Mouse (Mus musculus): ENCODE data around the gene Mrps10. TPM values are rescaled to one million over a fixed set of nuclear protein-coding genes. Genes with fewer than 3 reads are reported as not detected.

Mrps10 gene
- polyA plus RNA-seq, 1 experiment from 2014 or later: 67.2 TPM

- Histone ChIP-seq H3K4me3 (ENCODE audit: control insufficient read depth in 1 of 2, insufficient read depth in 1 of 2, low read depth in 1 of 2, low read length in 2 of 2) (no peak overlapping the region), H3K4me1 (ENCODE audit: control insufficient read depth in 2 of 2, insufficient read depth in 2 of 2, low read length in 2 of 2) (no peaks in the 10 kb centered on the region), H3K4me2 (ENCODE audit: low read length) (no peak overlapping the region), H3K36me3 (ENCODE audit: control insufficient read depth, insufficient read depth, low read length) (peaks cover 50% of the 10 kb centered on the region), H3K9me3 (ENCODE audit: control insufficient read depth, low read length) (0 out of 2 replicates have a peak, but pooled peaks cover 4% of the 10 kb centered on the region), H3K27me3 (ENCODE audit: control insufficient read depth, insufficient read depth, low read length) (no peaks in the 10 kb centered on the region), H3K9ac (ENCODE audit: low read length) (no peak overlapping the region), H3K27ac (replicated peaks in 1 of 2; ENCODE audit: control insufficient read depth in 1 of 2, insufficient read depth in 1 of 2, low read depth in 2 of 2, low read length in 2 of 2) (no peak overlapping the region)
- 55% methylated on average over 6 of the region's 6 CpGs for WGBS
- no peak for ATAC-seq (ENCODE audit: insufficient number of reproducible peaks, insufficient read depth, low FRiP score, low read depth)
Observed at GRCm38 (mm10) chr17:47359964-47360363, 8.7 kb upstream of the Mrps10 start.

- Histone ChIP-seq H3K9me3 (ENCODE audit: control insufficient read depth, low read length) (no peaks in the 10 kb centered on the region), H3K4me1 (ENCODE audit: control insufficient read depth in 2 of 2, insufficient read depth in 2 of 2, low read length in 2 of 2) (no peaks in the 10 kb centered on the region), H3K27me3 (ENCODE audit: control insufficient read depth, insufficient read depth, low read length) (no peaks in the 10 kb centered on the region), H3K27ac (replicated peaks in 1 of 2; ENCODE audit: control insufficient read depth in 1 of 2, insufficient read depth in 1 of 2, low read depth in 2 of 2, low read length in 2 of 2) (no peak overlapping the region), H3K36me3 (ENCODE audit: control insufficient read depth, insufficient read depth, low read length) (peaks cover 36% of the 10 kb centered on the region), H3K4me2 (ENCODE audit: low read length) (no peak overlapping the region), H3K4me3 (ENCODE audit: control insufficient read depth in 1 of 2, insufficient read depth in 1 of 2, low read depth in 1 of 2, low read length in 2 of 2) (no peak overlapping the region), H3K9ac (ENCODE audit: low read length) (no peak overlapping the region)
- ATAC-seq (ENCODE audit: insufficient number of reproducible peaks, insufficient read depth, low FRiP score, low read depth): no peak
- 74% methylated on average over 11 of the region's 11 CpGs for WGBS
Observed at GRCm38 (mm10) chr17:47361343-47361742, 7.3 kb upstream of the Mrps10 start.

GRCm38 (mm10) chr17:47369087-47369443 is 378 bp downstream of the Mrps10 start:
- Histone ChIP-seq H3K27me3 (ENCODE audit: control insufficient read depth, insufficient read depth, low read length) (no peaks in the 10 kb centered on the region), H3K27ac (replicated peaks in 1 of 2; ENCODE audit: control insufficient read depth in 1 of 2, insufficient read depth in 1 of 2, low read depth in 2 of 2, low read length in 2 of 2) (peak overlapping the region in 1 of 2 experiments; percentile 10; a peak in 2 of 4 replicates), H3K4me2 (ENCODE audit: low read length) (peak overlapping the region; percentile 83), H3K9me3 (ENCODE audit: control insufficient read depth, low read length) (no peaks in the 10 kb centered on the region), H3K4me3 (ENCODE audit: control insufficient read depth in 1 of 2, insufficient read depth in 1 of 2, low read depth in 1 of 2, low read length in 2 of 2) (peak overlapping the region; percentile 83 to 97), H3K4me1 (ENCODE audit: control insufficient read depth in 2 of 2, insufficient read depth in 2 of 2, low read length in 2 of 2) (peaks cover 2 to 6% of the 10 kb centered on the region in 2 experiments; a peak in 2 of 4 replicates), H3K9ac (ENCODE audit: low read length) (peak overlapping the region; percentile 81), H3K36me3 (ENCODE audit: control insufficient read depth, insufficient read depth, low read length) (peaks cover 21% of the 10 kb centered on the region)
- ATAC-seq (ENCODE audit: insufficient number of reproducible peaks, insufficient read depth, low FRiP score, low read depth): no peak; the same call in 1 of the 2 replicates
- 1% methylated on average over 20 of the region's 20 CpGs for WGBS

GRCm38 (mm10) chr17:47371451-47371850 is 2.8 kb downstream of the Mrps10 start:
- peaks cover 2 to 6% of the 10 kb centered on the region in 2 experiments; a peak in 2 of 4 replicates for H3K4me1 ChIP-seq (ENCODE audit: control insufficient read depth in 2 of 2, insufficient read depth in 2 of 2, low read length in 2 of 2)
- H3K27ac ChIP-seq (replicated peaks in 1 of 2; ENCODE audit: control insufficient read depth in 1 of 2, insufficient read depth in 1 of 2, low read depth in 2 of 2, low read length in 2 of 2): no peak overlapping the region
- H3K4me2 ChIP-seq (ENCODE audit: low read length): no peak overlapping the region
- H3K9me3 ChIP-seq (ENCODE audit: control insufficient read depth, low read length): no peaks in the 10 kb centered on the region
- peaks cover 45% of the 10 kb centered on the region for H3K36me3 ChIP-seq (ENCODE audit: control insufficient read depth, insufficient read depth, low read length)
- H3K4me3 ChIP-seq (ENCODE audit: control insufficient read depth in 1 of 2, insufficient read depth in 1 of 2, low read depth in 1 of 2, low read length in 2 of 2): no peak overlapping the region
- no peak for ATAC-seq (ENCODE audit: insufficient number of reproducible peaks, insufficient read depth, low FRiP score, low read depth)
- no peaks in the 10 kb centered on the region for H3K27me3 ChIP-seq (ENCODE audit: control insufficient read depth, insufficient read depth, low read length)
- H3K9ac ChIP-seq (ENCODE audit: low read length): no peak overlapping the region
- WGBS: 11% methylated on average over 4 of the region's 4 CpGs

- Histone ChIP-seq H3K27me3 (ENCODE audit: control insufficient read depth, insufficient read depth, low read length) (no peaks in the 10 kb centered on the region), H3K4me2 (ENCODE audit: low read length) (no peak overlapping the region), H3K4me1 (ENCODE audit: control insufficient read depth in 2 of 2, insufficient read depth in 2 of 2, low read length in 2 of 2) (peaks cover 2 to 6% of the 10 kb centered on the region in 2 experiments; a peak in 2 of 4 replicates), H3K36me3 (ENCODE audit: control insufficient read depth, insufficient read depth, low read length) (peaks cover 70% of the 10 kb centered on the region), H3K9me3 (ENCODE audit: control insufficient read depth, low read length) (no peaks in the 10 kb centered on the region), H3K4me3 (ENCODE audit: control insufficient read depth in 1 of 2, insufficient read depth in 1 of 2, low read depth in 1 of 2, low read length in 2 of 2) (no peak overlapping the region), H3K9ac (ENCODE audit: low read length) (no peak overlapping the region), H3K27ac (replicated peaks in 1 of 2; ENCODE audit: control insufficient read depth in 1 of 2, insufficient read depth in 1 of 2, low read depth in 2 of 2, low read length in 2 of 2) (no peak overlapping the region)
- no peak for ATAC-seq (ENCODE audit: insufficient number of reproducible peaks, insufficient read depth, low FRiP score, low read depth)
- 87% methylated on average over 6 of the region's 6 CpGs for WGBS
Observed at GRCm38 (mm10) chr17:47373991-47374390, 5.3 kb downstream of the Mrps10 start.

GRCm38 (mm10) chr17:47376779-47377280 is 8.1 kb downstream of the Mrps10 start:
- no peaks in the 10 kb centered on the region for H3K4me1 ChIP-seq (ENCODE audit: control insufficient read depth in 2 of 2, insufficient read depth in 2 of 2, low read length in 2 of 2)
- no peak overlapping the region for H3K9ac ChIP-seq (ENCODE audit: low read length)
- H3K27ac ChIP-seq (replicated peaks in 1 of 2; ENCODE audit: control insufficient read depth in 1 of 2, insufficient read depth in 1 of 2, low read depth in 2 of 2, low read length in 2 of 2): no peak overlapping the region
- H3K36me3 ChIP-seq (ENCODE audit: control insufficient read depth, insufficient read depth, low read length): peaks cover 98% of the 10 kb centered on the region
- no peaks in the 10 kb centered on the region for H3K27me3 ChIP-seq (ENCODE audit: control insufficient read depth, insufficient read depth, low read length)
- 89% methylated on average over 6 of the region's 6 CpGs for WGBS
- no peak overlapping the region for H3K4me3 ChIP-seq (ENCODE audit: control insufficient read depth in 1 of 2, insufficient read depth in 1 of 2, low read depth in 1 of 2, low read length in 2 of 2)
- H3K9me3 ChIP-seq (ENCODE audit: control insufficient read depth, low read length): no peaks in the 10 kb centered on the region
- no peak overlapping the region for H3K4me2 ChIP-seq (ENCODE audit: low read length)
- ATAC-seq (ENCODE audit: insufficient number of reproducible peaks, insufficient read depth, low FRiP score, low read depth): no peak

- Histone ChIP-seq H3K4me2 (ENCODE audit: low read length) (no peak overlapping the region), H3K9me3 (ENCODE audit: control insufficient read depth, low read length) (no peaks in the 10 kb centered on the region), H3K36me3 (ENCODE audit: control insufficient read depth, insufficient read depth, low read length) (peaks cover 90% of the 10 kb centered on the region), H3K27ac (replicated peaks in 1 of 2; ENCODE audit: control insufficient read depth in 1 of 2, insufficient read depth in 1 of 2, low read depth in 2 of 2, low read length in 2 of 2) (no peak overlapping the region), H3K9ac (ENCODE audit: low read length) (no peak overlapping the region), H3K4me3 (ENCODE audit: control insufficient read depth in 1 of 2, insufficient read depth in 1 of 2, low read depth in 1 of 2, low read length in 2 of 2) (no peak overlapping the region), H3K27me3 (ENCODE audit: control insufficient read depth, insufficient read depth, low read length) (no peaks in the 10 kb centered on the region), H3K4me1 (ENCODE audit: control insufficient read depth in 2 of 2, insufficient read depth in 2 of 2, low read length in 2 of 2) (no peaks in the 10 kb centered on the region)
- 76% methylated on average over 15 of the region's 15 CpGs for WGBS
- no peak for ATAC-seq (ENCODE audit: insufficient number of reproducible peaks, insufficient read depth, low FRiP score, low read depth)
Observed at GRCm38 (mm10) chr17:47378133-47378532, 9.4 kb downstream of the Mrps10 start.

GRCm38 (mm10) chr17:47381917-47382316 is 13.2 kb downstream of the Mrps10 start:
- Histone ChIP-seq H3K4me3 (ENCODE audit: control insufficient read depth in 1 of 2, insufficient read depth in 1 of 2, low read depth in 1 of 2, low read length in 2 of 2) (no peak overlapping the region), H3K9me3 (ENCODE audit: control insufficient read depth, low read length) (0 out of 2 replicates have a peak, but pooled peaks cover 6% of the 10 kb centered on the region), H3K4me2 (ENCODE audit: low read length) (no peak overlapping the region), H3K27ac (replicated peaks in 1 of 2; ENCODE audit: control insufficient read depth in 1 of 2, insufficient read depth in 1 of 2, low read depth in 2 of 2, low read length in 2 of 2) (no peak overlapping the region), H3K36me3 (ENCODE audit: control insufficient read depth, insufficient read depth, low read length) (peaks cover 52% of the 10 kb centered on the region), H3K4me1 (ENCODE audit: control insufficient read depth in 2 of 2, insufficient read depth in 2 of 2, low read length in 2 of 2) (no peaks in the 10 kb centered on the region), H3K9ac (ENCODE audit: low read length) (no peak overlapping the region), H3K27me3 (ENCODE audit: control insufficient read depth, insufficient read depth, low read length) (no peaks in the 10 kb centered on the region)
- 67% methylated on average over 11 of the region's 11 CpGs for WGBS
- ATAC-seq (ENCODE audit: insufficient number of reproducible peaks, insufficient read depth, low FRiP score, low read depth): no peak

All from heart, embryonic 14.5 days (tissue).